Mouse (Mus musculus) frontal cortex, postnatal 10 days (tissue): ENCODE measurements around the gene Slc1a2.
A peak's percentile ranks its signal among the peaks of the same experiment; 100 is the strongest.

Experiments
- DNase-seq, 2 experiments: peaks; one replicate each; pipeline ENCODE4 v3.0.0; 2022; ENCODE audit warnings: low spot score in 2 of 2, mixed read lengths in 1 of 2

Slc1a2 gene

DNA sequence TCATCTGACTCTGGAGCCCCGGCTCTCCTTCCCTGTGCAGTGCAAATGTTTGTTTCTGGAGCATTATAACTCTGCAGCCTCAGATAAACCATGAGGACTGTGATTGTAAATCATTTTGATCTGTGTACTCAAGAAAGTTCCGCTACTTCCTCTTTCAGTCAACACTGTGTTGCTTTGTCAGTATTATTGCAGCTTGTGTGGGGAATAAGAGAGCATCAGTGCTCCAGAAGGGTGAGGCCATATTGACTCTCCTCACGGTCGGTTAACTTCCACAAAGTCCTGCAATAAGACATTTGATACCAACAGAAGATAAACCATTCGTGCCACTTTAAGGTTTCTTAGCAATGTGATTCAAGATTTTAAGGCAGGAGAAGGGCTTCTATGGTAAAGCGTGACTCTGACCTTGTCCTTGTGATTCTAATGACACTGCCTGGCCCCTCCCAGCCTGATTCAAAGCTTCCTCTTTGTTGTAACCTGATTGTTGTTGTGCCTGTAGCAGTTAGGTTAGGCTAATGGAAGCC, 156.9 kb downstream of the Slc1a2 start:
- DNase-seq: no peak

DNA sequence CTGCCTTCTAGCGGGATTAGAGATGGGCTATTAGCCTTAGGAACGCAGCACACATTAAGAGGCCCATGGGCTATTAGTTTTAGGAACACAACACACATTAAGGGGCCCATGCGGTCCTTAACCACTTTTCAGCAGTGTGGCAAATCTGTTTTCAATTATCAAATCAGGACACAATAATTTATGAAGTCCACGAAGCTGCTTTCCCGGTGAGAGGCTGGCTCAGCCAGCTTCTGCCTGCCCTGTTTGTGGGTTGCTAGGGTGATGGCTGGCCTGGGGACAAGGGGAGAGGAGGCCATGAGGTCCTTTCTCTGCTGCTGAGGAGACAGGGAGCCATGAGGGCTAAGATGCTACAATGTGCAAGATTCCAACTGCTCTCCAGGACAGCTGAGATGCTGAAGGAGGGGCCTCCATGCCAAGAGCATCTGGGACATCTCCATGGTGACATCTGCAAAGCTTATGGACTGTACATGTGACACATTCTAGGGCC, 161.8 kb downstream of the Slc1a2 start:
- DNase-seq: peak in 1 of 2 experiments; percentile 7

DNA sequence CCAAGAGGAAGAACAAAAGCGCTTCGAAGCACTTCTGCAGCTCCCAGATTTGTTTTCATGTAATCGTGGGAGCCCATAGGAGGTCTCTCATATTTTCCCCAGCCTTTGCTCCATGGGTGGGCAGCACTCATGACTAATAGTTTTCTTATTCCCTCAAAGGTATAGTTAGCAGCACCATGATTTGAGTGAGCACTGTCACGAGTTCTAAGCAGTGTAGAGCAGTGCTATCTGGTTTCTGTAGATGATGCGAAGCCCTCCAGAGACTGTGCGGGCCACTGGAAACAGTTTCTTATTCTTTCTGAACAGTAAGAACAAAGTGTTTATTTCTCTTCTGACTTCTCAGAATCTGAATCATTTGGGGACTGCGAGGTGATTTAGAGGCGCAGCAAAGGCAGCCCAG, 162.3 kb downstream of the Slc1a2 start:
- DNase-seq: no peak

DNA sequence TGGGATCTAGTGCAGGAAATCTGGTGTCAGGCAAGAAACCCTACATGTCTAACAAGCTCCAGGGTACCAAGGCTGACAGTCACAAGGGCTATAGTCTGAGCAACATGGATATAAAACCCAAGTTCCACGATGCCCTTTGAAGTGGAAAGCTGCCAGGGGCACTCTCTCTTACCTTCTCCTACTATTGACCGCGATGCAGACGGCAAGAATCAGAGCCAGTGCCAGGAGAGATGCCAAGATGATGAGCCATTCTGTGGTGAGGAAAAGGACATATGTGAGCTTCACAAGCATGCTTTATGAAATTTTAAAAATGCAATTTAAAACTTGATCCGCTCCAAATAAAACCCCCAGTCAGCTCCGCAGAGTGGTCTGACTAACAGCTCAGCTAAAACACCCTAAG, 163.6 kb downstream of the Slc1a2 start:
- DNase-seq: peak in 1 of 2 experiments; percentile 11

DNA sequence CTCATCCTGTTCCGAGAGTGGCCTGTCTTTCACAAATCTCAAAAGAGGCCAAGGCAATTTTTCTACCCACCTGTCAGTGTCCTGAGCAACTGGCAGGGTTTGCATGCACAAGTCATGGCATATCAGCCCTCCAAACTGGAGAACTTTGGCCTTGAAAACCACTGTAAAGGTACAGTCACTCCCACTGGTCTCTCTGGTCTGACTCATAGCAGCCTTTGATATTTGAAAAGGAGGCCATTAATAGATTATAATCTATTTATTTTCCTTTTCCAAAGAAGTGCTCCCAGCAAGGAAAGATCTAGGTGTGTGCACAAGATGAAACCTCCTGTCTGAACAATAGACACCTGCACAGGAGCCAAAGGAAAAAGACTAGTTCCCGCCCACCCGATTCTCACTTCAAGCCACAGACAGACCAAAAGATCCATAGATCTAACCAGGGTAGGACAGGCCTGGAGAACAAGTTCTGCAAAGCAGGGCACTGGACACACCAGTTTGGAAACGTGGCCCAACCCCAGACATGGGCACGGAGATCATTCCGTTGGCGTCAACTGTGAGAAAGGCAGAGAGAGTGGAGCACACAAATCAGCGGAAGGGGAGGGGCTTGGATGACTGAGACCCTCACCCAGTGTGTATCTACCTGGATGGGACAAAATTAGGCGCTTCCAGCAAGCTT, 167.6 kb downstream of the Slc1a2 start:
- DNase-seq: no peak

DNA sequence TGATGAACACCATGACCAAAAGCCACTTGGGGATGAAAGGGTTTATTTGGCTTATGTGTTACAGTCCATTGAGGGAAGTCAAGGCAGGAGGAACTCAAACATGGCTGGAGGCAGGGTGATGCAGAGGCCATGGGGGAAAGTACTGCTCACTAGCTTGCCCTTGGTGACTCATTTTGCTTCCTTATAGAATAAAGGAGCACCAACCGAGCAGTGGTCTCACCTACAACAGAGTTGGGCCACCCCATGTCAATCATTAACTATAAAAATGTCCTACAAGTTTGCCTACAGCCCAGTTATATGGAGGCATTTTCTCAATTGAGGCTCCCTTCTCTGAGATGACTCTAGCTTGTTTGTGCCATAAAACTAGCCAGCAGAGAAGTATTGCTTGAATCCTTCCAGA, 169.4 kb downstream of the Slc1a2 start:
- no peak for DNase-seq

DNA sequence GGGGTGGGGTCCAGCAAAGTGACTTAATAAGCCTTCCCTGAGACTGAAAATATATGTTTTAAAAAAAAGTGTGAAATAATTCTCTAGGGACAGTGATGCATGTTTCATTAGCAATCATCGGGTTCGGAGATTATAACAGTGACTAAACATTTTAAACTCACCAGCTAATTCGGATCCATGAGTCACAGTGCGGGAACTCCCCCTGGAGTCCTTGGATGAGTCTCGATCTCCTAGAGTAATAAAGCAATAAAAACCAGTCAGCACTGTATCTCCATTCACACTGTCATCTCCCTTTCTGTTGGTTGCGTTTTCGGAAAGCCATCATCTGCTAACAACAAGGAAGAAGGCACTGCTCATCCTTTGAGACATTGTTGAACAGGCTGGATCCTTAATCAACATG, 169.9 kb downstream of the Slc1a2 start:
- no peak for DNase-seq

DNA sequence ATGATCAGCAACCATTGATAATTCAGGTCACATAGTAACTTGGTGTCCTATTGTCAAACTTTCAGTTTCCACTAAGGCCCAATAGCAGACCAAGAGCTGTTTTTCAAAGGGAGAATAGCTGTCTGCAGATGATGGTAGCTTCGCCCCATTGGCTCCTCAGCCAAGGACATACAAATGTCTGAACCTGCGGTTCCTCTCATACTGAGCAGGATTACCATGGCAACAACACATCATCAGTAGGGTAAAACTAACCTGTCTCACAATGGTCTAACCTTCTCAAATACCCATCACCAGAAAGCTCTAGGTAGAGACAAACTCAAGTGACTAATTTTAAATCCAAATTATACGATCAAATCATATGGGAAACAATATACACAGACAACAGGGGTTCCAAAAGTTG, 170.7 kb downstream of the Slc1a2 start:
- DNase-seq: peak in 1 of 2 experiments; percentile 66

DNA sequence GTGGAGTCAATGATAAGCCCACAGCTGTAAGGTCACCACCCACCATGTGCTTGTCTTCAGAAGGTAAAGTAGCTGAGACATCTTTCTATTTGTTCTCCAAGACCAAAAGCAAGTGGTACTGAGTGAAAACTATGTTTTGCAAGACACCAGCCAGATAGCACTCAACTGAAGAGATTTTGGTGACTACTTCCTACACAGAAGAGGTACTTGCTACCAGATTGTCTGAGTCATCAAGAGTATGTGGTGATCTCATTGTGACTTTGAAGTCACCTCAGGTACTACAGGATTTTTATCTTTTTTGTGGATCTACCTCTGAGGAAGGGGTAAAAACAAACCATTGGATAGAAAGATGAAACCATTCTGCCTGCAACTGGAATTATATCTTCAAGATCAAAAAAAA, 173.1 kb downstream of the Slc1a2 start:
- DNase-seq: no peak

DNA sequence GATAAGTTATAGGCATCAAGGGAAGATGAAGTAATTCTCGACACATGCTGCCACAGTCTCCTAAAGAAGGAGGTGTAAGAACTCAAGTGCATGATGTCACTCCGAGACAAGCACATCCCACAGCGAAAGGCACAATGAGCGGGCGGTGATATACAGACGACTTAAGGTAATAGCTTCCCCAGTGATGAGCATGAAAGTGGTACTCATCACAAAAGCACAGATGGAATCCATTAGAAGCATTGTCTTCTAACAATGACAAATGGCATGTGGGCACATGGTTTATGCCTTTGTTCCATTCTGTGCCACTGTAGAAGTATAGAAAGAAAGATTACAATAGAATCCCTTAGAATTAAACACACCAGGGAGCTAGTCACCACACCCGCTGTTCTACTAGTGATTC, 179.7 kb downstream of the Slc1a2 start:
- no peak for DNase-seq
